Mouse (Mus musculus) intestine, postnatal 0 days (tissue): ENCODE measurements at regions not wholly inside any gene's neighbourhood (a gene's known extent, or its start where the extent isn't known, plus 50 kb on each side); places are given as distances from the start of the nearest gene placed in this dataset.

Source experiments
- ATAC-seq: fragments of 200-750 bp; cut with Nextera tagmentation; 2 replicates; pipeline ENCODE4 v1.8.0; 2017; ENCODE audit warnings: mild to moderate bottlenecking, moderate TSS enrichment, moderate library complexity
- H3K27ac ChIP-seq: fragments of 300-500 bp; sonication (generic); 2 replicates; pipeline ENCODE4 v1.5.1; 2014; ENCODE audit warnings: mild to moderate bottlenecking, low read depth, low read length, moderate library complexity
- H3K27me3 ChIP-seq: fragments of 300-500 bp; sonication (generic); replicated peaks from 2 replicates; pipeline ENCODE4 v1.6.1; 2014; ENCODE audit warnings: low read length, mixed read lengths; ENCODE audit not compliant: control insufficient read depth, insufficient read depth
- H3K36me3 ChIP-seq: fragments of 300-500 bp; sonication (generic); 2 replicates; pipeline ENCODE4 v1.6.1; 2014; ENCODE audit warnings: mild to moderate bottlenecking, moderate library complexity; ENCODE audit not compliant: control insufficient read depth, insufficient read depth
- H3K4me1 ChIP-seq: fragments of 300-500 bp; sonication (generic); replicated peaks from 2 replicates; pipeline ENCODE4 v1.6.1; 2014; ENCODE audit warnings: antibody characterized with exemption, low read length, mixed read lengths; ENCODE audit not compliant: control insufficient read depth, insufficient read depth
- H3K4me2 ChIP-seq: fragments of 300-500 bp; sonication (generic); replicated peaks from 2 replicates; pipeline ENCODE4 v1.6.1; 2014; ENCODE audit warnings: low read depth, mild to moderate bottlenecking, moderate library complexity
- H3K4me3 ChIP-seq: fragments of 300-500 bp; sonication (generic); 2 replicates; pipeline ENCODE4 v1.5.1; 2014; ENCODE audit warnings: low read depth, low read length
- H3K9ac ChIP-seq: fragments of 300-500 bp; sonication (generic); 2 replicates; pipeline ENCODE4 v1.6.1; 2014; ENCODE audit warnings: mild to moderate bottlenecking, low read depth, low read length
- H3K9me3 ChIP-seq: fragments of 300-500 bp; sonication (generic); 2 replicates; pipeline ENCODE4 v1.6.1; 2016; ENCODE audit warnings: mixed run types; ENCODE audit not compliant: control insufficient read depth
- CTCF ChIP-seq: sonication (generic); IDR thresholded peaks from 2 replicates; pipeline ENCODE4 v1.5.1; 2016; ENCODE audit warnings: low read depth, mild to moderate bottlenecking, control low read depth, antibody characterized with exemption, moderate library complexity
- WGBS: fragments of 180-500 bp; shearing (Covaris S2); extraction: QIAGEN DNeasy Blood & Tissue Kit; methylation state at CpG from one replicate; pipeline ENCODE4 v1.1.7; 2014; 5-methylcytosine and 5-hydroxymethylcytosine counted together

DNA sequence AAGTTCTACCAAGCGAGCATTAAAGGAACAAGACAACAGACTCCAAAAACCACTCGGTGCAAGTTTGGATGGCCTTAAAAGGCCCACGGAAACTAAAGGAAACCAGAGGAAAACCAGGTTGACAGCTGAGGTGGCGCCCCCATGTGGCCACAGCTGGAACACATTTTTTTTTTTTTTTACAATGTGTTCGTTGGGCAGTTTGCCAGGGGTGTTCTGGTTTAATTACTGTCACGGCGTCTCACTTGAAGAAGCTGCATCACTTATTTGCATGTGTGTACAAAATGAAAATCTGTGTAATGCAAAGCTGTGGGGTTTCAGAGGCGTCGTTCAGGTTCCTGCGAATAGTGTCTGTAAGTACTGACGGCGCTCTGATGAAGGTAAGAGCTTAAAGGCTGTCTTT lies 185.0 kb downstream of the Il20rb start:
- no peak overlapping the region for H3K4me3 ChIP-seq
- no peaks in the 10 kb centered on the region for H3K36me3 ChIP-seq
- no peaks in the 10 kb centered on the region for H3K4me1 ChIP-seq
- H3K27ac ChIP-seq, result no peak overlapping the region
- H3K9ac ChIP-seq, result no peak overlapping the region
- no peaks in the 10 kb centered on the region for H3K9me3 ChIP-seq
- TF ChIP-seq CTCF, result peak; percentile 61
- no peaks in the 10 kb centered on the region for H3K27me3 ChIP-seq
- H3K4me2 ChIP-seq, result no peak overlapping the region
- ATAC-seq, result no peak
- 64% methylated on average over 12 of the region's 12 CpGs for WGBS

DNA sequence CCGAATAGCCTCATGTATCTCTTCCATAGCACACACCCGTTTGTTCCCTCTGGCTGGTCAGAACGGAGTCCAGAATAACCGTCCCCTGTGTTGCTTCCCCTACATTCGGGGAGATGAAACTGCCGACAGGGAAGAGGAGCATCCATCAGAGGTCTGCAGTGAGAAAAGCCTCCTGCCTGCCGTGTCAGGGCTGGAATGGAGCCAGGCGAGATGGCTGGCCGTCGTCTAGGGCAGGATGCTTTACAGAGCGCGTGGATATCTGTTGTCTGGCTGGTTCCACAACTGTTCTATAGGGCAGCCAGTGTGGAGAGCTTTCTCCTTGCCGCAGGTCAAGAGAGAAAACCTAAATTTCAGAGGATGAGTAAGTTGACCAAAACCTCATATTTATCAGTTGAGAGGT lies 209.2 kb downstream of the Il20rb start:
- Histone ChIP-seq H3K27ac (no peak overlapping the region), H3K4me3 (no peak overlapping the region), H3K4me2 (no peak overlapping the region), H3K36me3 (no peaks in the 10 kb centered on the region), H3K9ac (no peak overlapping the region), H3K4me1 (no peaks in the 10 kb centered on the region), H3K9me3 (no peaks in the 10 kb centered on the region), H3K27me3 (no peaks in the 10 kb centered on the region)
- TF ChIP-seq CTCF, result no peak
- WGBS, result 48% methylated on average over 13 of the region's 13 CpGs
- ATAC-seq, result no peak

DNA sequence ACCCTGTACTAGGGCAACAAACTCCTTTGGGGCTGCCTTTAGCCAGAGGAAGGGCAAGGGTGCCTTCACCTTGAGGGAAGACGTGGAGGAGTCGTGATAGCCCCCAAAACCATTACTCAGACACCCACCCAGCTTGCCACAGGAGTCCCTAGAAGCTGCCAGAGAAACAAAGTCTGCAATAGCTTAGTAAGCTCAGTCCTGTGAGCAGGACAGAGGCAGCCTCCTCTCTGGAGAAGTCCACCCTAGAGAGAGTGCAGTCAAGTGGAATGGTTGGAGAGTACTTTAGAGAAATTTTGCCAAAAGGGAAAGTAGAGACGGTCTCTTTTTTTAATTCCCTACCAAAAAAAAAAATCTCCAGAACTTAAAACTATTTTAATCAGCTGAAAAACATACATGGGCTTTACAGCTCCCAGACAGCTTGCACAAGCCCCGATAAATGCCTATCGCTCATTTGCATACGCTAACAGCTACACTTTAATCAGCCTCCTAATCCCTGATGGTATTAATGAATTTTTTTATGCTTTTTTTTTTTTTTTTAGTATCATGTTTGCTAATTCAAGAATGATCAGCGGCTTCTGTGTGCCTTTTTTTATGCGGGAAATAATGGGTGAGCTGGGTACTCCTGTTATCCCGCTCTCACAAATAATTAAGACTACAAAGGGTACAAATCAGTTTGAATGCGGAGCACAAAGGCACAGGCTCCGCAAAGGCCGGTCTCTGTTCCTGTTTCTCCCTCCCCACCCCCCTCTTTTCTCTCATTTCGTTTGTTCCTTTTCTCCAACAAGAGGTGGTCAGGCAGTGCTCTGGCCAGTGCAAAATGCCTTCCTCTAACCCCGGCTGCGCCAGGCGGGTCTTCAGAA lies 219.8 kb downstream of the Il20rb start:
- H3K9ac ChIP-seq, result no peak overlapping the region

DNA sequence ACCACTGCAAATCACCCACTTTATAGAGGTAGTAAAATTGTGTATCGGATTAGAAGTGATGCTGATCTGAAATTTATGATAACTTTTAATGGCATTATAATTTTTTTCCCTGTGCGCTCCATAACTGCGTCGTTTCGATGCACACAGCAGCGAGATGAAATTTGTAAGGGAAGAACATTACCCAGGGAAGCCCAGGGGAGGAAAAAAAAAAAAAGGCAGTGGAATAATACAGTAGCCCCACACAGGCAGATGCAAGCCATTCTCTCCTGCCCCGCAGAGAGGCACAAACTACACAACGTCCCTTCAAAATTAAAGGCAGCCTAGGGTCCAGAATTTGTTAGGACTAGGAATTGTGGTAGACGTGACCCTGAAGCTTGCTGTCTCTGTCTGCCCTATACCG lies 234.2 kb downstream of the Il20rb start:
- H3K4me3 ChIP-seq, result no peak overlapping the region
- H3K4me1 ChIP-seq, result no peaks in the 10 kb centered on the region
- H3K27me3 ChIP-seq, result no peaks in the 10 kb centered on the region
- H3K27ac ChIP-seq, result no peak overlapping the region
- H3K9me3 ChIP-seq, result no peaks in the 10 kb centered on the region
- no peaks in the 10 kb centered on the region for H3K36me3 ChIP-seq
- 82% methylated on average over 10 of the region's 10 CpGs for WGBS
- no peak overlapping the region for H3K9ac ChIP-seq
- H3K4me2 ChIP-seq, result no peak overlapping the region
- TF ChIP-seq CTCF, result no peak
- ATAC-seq, result no peak

More for the DNA sequence above, 219.8 kb downstream of the Il20rb start:
- Histone ChIP-seq H3K4me3 (no peak overlapping the region), H3K4me1 (no peaks in the 10 kb centered on the region), H3K27me3 (no peaks in the 10 kb centered on the region), H3K9me3 (no peaks in the 10 kb centered on the region), H3K36me3 (no peaks in the 10 kb centered on the region), H3K4me2 (no peak overlapping the region), H3K27ac (no peak overlapping the region)
- WGBS, result 48% methylated on average over 16 of the region's 16 CpGs
- no peak for ATAC-seq
- no peak for TF ChIP-seq CTCF
